Mouse (Mus musculus) T-helper 1 cell (primary cell): Measurements from ENCODE around the gene Ccl20.

Experiments
- in situ Hi-C: fragments of 300-600 bp; cut with MboI, MseI; formaldehyde crosslinking; loops from one replicate; pipeline ENCODE4 v1.15.1; 2025; ENCODE audit warnings: high pct_unique_total_duplicates

The Ccl20 gene

DNA sequence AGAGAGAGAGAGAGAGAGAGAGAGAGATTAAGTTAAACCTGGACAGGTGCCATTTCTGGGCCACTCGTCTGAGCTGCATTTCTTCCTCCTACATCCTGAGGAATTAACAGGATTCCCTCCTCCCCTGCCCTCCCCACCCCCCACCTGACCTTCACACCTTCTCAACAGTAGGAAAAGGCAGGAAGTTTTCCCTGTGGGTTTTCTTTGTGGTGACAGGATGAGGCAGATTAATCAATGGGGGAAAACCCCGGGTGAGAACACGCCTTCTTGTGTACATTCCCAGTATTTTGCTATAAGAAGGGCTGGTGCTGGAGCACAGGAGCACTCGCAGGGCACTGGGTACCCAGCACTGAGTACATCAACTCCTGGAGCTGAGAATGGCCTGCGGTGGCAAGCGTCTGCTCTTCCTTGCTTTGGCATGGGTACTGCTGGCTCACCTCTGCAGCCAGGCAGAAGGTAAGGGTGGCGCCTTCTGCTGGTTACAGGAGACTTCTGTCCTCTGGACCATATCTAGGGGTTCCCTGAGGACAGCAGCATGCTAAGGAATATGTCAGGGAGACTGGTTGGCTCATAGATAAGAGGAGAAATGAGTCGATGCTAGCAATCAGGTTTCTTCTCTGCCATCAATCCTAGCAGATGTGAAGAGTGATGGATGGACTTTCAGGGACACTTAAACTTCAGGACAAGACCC, at the start of gene Ccl20:
Gene Ccl20 (plus strand): TSS at position 320 of the 691 bp plus-strand sequence.
- in situ Hi-C loops, result no loop called here

DNA sequence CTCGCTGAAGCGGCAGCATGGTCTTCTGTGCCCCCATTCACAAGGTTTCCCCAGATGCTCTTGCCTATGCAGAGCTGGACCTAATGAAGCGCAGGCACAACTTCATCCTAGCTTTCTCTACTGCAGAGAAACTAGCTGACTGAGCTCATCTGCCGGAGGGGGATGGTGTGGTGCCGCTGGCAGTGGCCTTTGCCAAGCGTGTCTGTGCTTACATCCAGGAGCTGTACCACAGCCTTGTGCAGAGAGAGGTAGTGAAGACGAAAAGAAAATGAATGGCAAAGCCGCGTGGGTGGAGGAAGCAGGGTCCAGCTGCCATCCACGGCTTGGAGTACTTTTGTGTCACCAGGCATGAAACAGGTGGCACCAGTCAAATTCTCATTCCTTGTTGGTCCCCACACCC, 49.4 kb upstream of the Ccl20 start:
- in situ Hi-C loops, result loop anchor here (5.0 kb wide), 1 partner anchor 650 kb away; no protein-coding TSS in a partner anchor

DNA sequence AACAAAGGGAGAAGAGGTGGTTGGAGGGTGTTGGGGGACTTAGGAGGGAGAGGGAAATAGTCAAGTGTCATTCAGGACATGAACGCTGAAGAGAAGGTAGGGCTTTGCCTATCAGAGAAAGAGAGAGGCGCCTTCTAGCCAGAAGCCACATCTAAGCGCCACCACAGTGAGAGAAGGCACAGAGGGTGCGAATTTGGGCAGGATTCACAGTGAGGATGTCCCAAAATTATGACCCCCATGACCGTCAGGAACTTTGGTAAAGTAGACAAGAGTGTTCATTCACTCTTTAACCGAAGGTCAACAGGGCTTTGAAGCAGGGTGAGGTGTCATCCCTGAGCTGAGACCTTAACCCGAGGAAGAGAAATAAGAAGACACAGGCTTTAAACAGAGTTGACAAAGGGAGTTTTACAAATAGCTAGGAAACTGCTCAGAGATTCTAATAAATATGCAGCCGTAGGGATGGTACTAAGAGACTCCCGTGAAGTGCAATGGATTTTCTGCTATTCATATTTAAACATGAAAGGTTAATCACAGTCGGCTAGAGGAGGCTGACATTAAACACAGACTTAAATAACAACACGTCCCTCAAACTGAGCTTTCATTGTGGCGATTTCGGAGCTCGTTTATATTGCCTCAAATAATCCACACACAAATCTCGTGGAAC, 40.9 kb upstream of the Ccl20 start:
- in situ Hi-C loops, result no loop called here

DNA sequence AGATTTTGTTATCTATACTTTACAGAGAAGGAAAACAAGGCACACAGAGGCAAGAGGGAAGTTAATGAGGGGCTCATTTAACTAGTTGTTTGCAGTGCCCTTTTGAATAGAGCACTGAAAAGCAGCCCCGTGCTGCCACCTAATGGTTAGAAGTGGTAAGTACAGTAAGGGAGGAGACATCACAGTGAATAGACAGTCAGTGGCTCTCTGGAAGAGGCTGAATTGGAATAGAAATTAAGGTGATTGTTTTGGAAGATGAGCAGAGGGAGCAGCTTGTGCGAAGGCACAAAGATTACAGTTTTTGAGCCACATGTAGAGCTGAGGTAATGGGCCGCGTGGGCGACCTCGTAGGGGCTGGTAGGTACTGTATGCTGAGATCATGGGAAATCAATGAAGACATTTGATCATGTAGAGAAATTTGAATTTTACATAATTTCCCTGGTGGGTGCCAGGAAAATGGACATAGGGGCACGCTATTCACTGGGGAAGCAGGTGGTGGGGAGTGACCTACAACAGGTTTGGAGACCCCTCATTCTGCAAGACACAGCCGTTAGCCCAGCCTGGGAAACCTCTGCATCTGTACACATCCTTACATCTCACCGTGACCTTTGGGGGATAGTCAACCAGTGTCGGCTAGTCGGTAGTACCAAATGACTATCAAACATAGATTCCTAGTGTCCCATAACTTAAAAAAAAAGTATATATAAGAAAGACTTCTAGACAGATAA, 40.2 kb upstream of the Ccl20 start:
- in situ Hi-C loops, result no loop called here

DNA sequence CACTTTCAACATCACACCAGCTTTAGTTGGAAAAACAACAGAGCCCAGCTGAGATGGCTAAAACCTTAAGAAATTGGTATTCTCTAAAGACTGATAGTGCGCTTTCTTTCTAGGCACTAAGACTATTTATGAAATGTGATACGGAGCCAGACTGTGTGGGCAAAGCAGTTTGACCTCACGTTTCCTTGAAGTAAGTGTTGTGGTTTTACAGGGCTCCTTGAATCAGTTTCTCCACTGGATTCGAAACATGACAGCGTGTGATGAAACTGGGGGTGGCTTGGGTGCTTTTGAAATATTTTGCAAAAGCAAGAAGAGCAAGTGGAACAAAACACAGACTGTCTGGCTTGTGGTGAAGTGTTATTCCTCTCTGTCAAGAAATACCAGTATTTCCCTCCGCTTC, 39.5 kb upstream of the Ccl20 start:
- in situ Hi-C loops, result no loop called here

DNA sequence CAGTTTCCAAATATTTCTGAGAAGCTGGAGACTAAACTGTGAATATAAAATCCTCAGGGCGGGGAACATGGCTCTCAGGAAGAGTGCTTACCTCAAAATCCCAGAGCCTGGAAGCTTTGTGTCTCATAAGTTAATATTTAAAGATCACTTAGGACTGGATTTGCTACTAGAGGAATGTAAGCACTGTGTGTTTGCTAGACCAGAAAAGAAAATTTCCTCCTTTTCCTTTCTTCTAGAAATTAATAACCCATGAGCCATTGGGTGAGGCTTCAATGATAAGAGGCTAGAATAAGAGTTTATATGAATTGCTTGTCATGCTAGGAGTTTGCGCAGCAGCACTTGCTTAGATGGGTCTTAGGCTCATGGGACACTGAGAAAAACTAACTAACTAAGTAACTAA, 31.8 kb upstream of the Ccl20 start:
- in situ Hi-C loops, result no loop called here

DNA sequence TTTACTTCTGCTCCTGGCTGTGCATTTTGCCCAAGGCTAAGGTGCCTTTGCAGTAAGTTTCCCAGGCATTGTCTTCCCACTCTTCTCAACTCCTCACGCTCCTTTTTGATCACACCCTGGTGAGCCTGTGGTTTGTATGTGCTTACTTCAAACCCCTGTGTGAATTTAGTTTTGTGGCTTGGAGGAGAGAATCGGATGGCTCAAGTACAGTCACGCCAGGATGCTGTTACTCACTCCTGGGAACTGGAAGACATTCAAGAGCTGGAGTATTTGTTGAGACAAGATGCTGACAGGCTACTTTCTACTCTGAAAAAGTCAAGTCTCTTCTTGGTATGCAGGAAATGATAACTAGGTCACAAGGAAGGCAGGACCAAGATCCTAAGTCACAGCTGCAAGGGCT, 25.3 kb upstream of the Ccl20 start:
- in situ Hi-C loops, result no loop called here

DNA sequence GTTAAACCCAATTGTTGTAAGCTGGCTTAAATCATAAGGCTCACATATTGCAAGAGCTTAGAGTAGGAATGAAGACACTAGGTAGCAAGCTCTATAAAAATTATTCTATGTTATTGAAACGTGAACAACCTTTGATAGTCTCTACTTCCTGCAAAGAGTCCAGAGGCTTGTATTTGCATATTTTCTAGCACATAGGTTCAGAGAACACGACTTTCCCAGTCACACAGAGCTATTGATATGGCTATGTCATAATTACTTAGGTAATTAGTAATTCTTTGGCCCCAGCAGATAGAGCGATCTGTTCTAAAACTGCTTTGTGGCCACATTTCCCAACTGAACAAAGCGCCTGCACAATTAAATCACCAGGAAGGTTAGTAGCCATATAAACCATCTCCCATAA, 19.6 kb upstream of the Ccl20 start:
- in situ Hi-C loops, result no loop called here

DNA sequence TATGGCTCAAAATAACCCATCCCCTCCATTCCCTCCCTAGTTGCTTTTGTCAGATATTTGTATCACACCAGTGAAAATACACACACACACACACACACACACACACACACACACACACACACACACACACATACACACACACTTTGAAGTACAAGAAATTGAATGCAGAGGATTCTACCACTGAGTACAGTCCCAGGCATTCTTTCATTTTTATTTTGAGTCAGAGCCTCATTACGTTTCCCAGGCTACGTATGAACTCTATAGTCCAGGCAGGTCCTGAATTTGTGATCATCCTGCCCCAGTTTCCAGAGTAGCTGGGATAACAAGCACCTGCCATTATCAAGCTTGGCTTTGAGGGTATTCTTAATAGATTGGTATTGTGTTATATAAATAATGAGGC, 17.4 kb upstream of the Ccl20 start:
- in situ Hi-C loops, result no loop called here

DNA sequence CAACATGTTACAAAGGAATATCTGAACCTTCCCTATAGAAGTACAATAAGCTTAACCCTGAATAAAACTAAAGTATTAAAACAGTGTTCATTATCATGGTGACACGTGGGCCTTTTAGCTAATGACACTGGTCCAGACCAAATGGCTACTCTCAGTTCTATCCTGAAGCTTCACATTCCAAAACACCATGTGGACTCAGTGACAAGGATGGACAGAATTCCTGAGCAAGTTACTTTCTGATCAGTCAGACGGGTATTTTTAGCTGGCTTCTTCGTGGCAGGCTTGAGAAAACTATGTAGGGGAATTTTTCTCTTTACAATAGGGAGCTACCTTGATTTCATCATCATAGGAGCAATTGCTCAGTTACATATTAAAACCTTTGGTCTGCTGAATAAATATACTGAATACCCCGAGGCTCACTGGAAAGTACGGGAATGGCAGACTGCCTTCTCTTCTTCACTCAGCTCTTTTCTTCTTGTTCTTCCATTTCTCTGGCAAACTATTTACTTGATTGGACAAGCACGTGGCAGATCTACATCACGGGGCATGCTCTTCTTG, 16.9 kb upstream of the Ccl20 start:
- in situ Hi-C loops, result no loop called here

DNA sequence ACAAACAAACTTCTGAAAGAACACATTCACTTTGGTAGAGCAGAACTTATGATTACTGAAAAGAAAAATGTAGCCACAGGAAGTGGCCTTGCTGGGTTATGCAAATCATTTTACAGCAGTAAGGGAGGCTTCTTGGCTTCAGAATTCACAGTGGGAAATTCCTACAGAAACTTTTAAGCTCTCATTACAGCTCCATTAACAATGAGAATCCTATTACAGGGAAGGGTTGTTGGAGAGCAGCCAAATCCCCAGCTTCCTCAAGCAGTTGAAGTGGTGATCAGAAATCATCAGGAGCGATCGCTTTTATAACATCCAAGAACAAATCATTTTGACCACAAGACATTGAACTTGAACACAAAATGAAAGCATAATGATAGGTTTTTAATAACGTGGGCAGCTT, 14.7 kb upstream of the Ccl20 start:
- in situ Hi-C loops, result no loop called here

DNA sequence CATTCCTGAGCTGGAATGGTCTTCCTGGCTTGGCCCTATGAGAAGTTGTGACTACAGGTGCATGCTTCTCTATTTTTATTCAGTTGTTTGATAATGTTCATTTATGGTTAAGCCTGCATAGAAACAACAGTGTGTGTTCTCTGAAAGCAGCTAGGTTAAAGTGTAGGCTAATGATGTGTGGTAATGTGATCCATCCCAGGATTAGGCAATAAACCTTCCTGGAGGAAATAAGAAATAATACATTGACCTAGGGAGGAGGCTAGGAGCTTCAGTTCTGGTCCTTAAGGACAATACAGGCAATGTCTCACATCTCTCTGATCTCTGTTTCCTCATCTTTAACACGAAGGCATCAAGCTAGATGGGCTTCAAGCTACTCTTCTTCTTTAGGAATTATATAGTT, 11.1 kb upstream of the Ccl20 start:
- in situ Hi-C loops, result no loop called here

DNA sequence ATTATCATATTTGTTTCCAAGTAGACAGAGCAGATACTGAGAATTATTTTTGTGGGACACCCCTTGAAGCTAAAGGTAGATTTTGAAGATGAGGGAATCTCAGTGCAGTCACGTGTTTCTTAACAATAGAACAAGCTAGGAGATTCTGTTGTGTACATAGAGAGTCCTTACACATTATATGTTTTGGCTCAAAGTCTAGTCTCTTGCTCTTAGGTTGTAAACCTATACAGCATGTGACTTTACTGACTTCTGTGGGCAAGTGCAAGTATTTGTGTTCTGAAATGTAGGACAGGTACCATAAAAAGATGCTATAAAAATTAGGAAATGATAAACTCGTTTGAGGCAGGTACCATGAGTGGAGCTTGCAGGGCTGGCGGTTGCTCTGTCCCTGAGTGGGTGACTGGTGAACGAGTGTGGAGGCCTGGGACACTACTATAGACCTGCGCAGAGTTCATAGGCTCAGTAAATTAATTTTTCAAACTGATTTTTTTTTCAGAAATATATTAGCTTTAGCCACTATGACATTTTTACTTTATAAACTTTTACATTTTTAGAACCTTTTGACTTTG, 9.1 kb upstream of the Ccl20 start:
- in situ Hi-C loops, result no loop called here

DNA sequence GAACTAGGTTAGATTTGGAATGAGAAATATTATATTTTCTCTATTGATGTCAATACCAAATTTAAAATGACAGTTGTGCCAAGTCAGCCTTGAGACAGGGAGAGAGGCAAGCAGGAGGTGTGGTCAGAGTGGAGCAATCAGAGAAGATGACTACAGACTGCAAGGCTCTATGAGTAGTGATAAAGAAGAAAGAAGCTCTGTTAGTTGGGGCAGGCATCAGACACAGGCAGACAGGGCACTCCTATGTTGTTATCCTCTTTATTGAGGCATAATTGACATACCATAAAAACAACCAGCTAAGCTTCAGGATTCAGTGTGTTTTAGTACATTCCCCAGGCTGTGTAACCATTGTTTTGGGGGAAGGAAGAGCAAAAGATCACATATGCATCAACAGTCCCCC, 5.6 kb upstream of the Ccl20 start:
- in situ Hi-C loops, result no loop called here

DNA sequence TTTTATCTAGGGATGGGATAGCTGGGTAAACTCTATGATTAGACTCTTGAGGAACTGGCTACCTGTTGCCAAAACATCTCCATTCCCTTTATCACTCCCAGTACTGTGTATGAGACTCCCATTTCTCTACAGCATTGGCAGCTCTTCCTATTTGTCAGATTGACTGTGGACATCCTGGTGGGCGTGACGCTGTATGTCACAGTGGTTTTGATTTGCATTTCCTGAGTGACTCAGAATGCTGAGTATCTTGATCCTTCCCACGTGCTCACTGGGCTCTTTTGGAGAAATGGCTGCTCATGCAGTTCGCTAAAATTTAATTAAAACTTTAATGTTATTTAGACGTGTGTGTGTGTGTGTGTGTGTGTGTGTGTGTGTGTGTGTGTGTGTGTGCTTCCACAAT, 4.8 kb upstream of the Ccl20 start:
- in situ Hi-C loops, result no loop called here

DNA sequence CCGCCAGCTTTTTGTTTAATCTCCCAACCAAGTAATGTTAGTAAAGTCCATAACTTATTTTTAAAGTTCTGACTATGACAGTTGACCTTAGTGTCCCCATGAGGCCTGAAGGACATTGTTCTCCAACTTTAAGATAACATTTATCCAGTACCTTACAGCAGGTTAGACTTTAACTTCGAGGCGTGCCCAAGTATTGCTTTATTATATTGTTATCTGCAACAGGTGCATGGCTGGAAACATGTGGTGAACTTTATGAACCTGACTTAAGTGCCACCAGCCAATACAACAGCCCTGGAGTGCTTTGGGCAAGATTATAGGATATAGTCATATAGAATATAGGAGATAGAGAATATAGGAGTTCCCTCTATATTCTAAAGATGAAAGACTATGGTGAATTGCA, 651 bp downstream of the Ccl20 start:
- in situ Hi-C loops, result no loop called here

DNA sequence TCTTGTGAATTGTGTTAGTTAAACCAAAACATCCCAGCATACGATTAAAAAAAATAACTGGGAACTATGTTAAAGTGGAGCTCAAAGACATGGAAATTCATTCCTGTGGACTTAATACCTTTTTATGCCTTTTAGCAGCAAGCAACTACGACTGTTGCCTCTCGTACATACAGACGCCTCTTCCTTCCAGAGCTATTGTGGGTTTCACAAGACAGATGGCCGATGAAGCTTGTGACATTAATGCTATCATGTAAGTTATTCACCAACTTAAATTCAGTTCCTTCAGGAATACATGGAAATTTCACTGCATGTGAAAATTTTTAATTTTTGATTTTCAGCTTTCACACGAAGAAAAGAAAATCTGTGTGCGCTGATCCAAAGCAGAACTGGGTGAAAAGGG, 1.1 kb downstream of the Ccl20 start:
- in situ Hi-C loops, result no loop called here

DNA sequence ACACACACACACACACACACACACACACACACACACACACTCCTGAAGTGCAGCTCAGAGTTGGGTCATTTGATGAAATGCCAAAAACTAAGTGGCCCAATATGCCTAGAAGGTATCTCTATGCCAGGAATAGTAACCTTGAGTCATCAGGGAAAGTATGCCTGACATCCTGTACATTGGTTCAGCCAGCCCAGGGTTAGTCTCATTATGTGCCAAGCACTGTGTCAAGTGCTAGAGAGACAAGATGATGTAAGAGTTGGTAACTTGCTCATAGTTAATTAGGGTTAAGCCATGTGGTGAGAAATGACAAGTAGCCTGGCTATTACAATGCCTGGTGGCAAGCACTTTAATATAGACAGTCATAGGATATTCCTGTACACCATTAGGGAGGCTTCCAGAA, 3.3 kb downstream of the Ccl20 start:
- in situ Hi-C loops, result no loop called here

DNA sequence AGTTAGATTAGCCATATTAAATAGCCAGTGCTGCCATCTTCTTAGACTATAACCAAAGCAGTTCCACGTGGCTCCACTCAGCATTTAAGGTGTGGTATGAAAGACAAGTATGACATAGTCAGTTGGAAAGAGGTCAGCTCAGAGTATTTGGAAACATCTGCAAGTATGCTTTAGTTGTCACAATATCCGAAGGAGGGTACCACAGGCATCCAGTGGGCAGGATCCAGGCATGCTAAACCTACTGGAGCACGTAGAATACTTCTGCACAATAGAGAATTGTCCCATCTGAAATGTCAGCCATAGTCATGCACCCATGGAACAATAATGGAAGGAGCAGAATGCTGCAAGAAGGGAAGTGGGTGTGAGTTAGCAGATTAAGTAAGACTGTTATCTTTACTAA, 3.7 kb downstream of the Ccl20 start:
- in situ Hi-C loops, result no loop called here

DNA sequence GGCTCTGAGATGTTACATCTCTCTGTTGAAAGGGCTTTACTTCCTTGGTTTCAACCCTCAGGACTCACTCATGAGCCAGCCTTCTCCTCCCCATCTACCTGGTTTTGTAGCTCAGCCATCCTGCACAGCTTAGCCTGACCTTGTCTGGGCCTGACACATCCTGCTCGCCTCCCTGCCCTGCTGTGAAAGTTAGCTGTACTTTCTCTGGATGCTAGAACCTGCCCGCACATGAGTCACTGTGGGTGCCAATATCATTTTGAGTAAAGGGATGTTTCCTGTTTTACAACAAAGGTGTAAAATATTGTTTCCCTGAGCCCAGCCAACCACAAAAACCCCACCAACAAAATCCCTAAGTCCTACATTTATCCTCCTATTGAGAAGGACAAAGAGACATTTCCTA, 6.6 kb downstream of the Ccl20 start:
- in situ Hi-C loops, result no loop called here

DNA sequence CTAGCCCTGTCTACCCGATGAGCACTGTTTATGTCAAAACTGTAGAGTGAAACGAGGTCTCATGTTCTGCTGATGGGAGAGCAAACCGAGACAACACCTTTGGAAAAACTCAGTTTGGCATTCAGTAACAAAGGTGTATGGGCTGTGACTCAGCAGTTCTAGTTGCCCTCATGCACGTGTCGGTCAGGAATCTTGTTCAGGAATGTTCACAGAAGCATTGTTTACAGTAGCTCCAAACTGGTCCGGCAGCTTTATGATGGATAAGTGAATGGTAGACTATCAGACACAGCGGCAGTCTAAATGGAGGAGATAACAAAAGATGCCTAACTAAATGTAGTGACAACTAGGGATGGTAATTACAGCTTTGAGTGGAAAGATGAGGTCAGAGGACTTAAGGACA, 19.3 kb downstream of the Ccl20 start:
- in situ Hi-C loops, result no loop called here

DNA sequence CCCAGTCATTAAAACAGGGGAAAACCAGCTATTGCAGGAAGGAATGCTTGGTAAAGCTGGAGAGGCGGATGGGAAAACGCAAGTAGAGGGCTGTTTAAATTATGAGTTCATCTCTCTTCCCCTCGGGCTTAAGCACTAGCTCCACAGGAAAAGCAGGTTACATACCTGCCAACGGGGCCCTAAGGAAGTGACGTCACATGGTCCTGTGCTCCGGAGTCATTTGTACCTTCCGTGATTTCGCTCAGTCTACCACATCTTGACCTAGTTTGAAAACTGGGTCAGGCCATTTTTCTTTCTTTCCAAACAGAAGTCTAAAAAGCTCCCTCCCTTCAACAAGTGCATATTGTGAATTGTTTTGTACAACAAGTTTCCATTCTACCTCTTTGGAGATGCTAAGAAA, 21.3 kb downstream of the Ccl20 start:
- in situ Hi-C loops, result no loop called here
